Comparison of ENCODE assay signal across 13 mouse cellular contexts in genomic region chr11:68342003-68342400, GRCm38 (mm10). TPM values are rescaled to one million over a fixed set of nuclear protein-coding genes. Genes with fewer than 3 reads are reported as not detected.
A peak's percentile ranks its signal among the peaks of the same experiment; 100 is the strongest.
DNase-seq lines count a peak whose midpoint lies in the region; ATAC-seq lines count a peak whose summit lies in the region.
"Had no signal": no experiment of that assay in that cellular context is flagged by ENCODE, and none has a peak within 500 bp of the region (broad histone marks: within the 10 kb centered on the region; RNA-seq: fewer than 3 reads in every experiment).

No protein-coding gene starts in this region.

- no peak overlapping the region for H3K27ac ChIP-seq in heart, embryonic 12.5 days (ENCODE audit: poor library complexity, severe bottlenecking)
- H3K27ac ChIP-seq: midbrain, embryonic 13.5 days; neural tube, embryonic 12.5 days had no signal

- H3K4me1 ChIP-seq in heart, embryonic 12.5 days (replicated peaks), result peaks cover 19% of the 10 kb centered on the region

- no peaks in the 10 kb centered on the region for H3K36me3 ChIP-seq in heart, embryonic 12.5 days
- H3K36me3 ChIP-seq: midbrain, embryonic 13.5 days; neural tube, embryonic 12.5 days had no signal

- H3K9me3 ChIP-seq in heart, embryonic 12.5 days (replicated peaks), result no peaks in the 10 kb centered on the region
- H3K9me3 ChIP-seq: midbrain, embryonic 13.5 days; neural tube, embryonic 12.5 days had no signal

- no peak for ATAC-seq in heart, embryonic 12.5 days (ENCODE audit: insufficient number of reproducible peaks, low FRiP score)
- ATAC-seq: inflammation-experienced regulatory T-cells, adult 6 months; midbrain, embryonic 13.5 days had no signal

- 73% methylated on average over 5 of the region's 5 CpGs for WGBS in heart, embryonic 12.5 days

- peak; percentile 63 for DNase-seq in heart, adult 8-10 months (ENCODE audit: low spot score)
- DNase-seq in urinary bladder, adult 18-20 months (ENCODE audit: low spot score in 2 of 2), result peak; percentile 13 to 48
- DNase-seq in urinary bladder, adult 2 months (ENCODE audit: low spot score), result no peak
- peak; percentile 49 to 59 for DNase-seq in heart, postnatal 10 days
- DNase-seq in lung, postnatal 4 days, result peak; percentile 48 to 59
- DNase-seq in adrenal gland, postnatal 10 days, result no peak
- DNase-seq in kidney, adult 18-20 months, result no peak
- DNase-seq: thymus, postnatal 36 days had no signal

- H3K4me2 ChIP-seq in heart, embryonic 12.5 days, result no peak overlapping the region
- H3K4me2 ChIP-seq: midbrain, embryonic 13.5 days; neural tube, embryonic 12.5 days had no signal

- H3K4me3 ChIP-seq in heart, embryonic 12.5 days, result no peak overlapping the region
- H3K4me3 ChIP-seq: midbrain, embryonic 13.5 days; neural tube, embryonic 12.5 days had no signal

- intact Hi-C loops in heart, postnatal 10 days (cut with DNase I), result no loop called here

- no peak overlapping the region for H3K9ac ChIP-seq in heart, embryonic 12.5 days
- H3K9ac ChIP-seq: midbrain, embryonic 13.5 days; neural tube, embryonic 12.5 days had no signal

- H3K27me3 ChIP-seq in heart, embryonic 12.5 days (replicated peaks), result no peaks in the 10 kb centered on the region
- H3K27me3 ChIP-seq: midbrain, embryonic 13.5 days; neural tube, embryonic 12.5 days had no signal

RNA-seq across cellular contexts. Expression of gene Ntn1, which starts 58.6 kb away (rescaled TPM):
- total RNA-seq in heart, adult 8-10 months (2022), result 10 to 100 TPM; 62.6 to 88.8 (median 70.8) TPM
- polyA plus RNA-seq in heart, embryonic 12.5 days (2016; fragmentation: Nextera tagmentation; extraction: Ambion mirVana), result 38.6 and 41.9 TPM in 2 replicates
- 17.7 and 25.2 TPM in 2 replicates for polyA plus RNA-seq in urinary bladder, adult 2 months (2012; rRNA removed)
- 10 to 100 TPM; 72.8 to 80.5 TPM for total RNA-seq in heart, postnatal 10 days (2021)
- 10 to 100 TPM; 11.0 TPM for total RNA-seq in adrenal gland, postnatal 10 days (2021)
- total RNA-seq: common myeloid progenitor, adult 5-6 weeks had no signal

Comparison
In these comparisons a context has a peak if more than half of its experiments do, and no peak if none do; other contexts are left out.
1. DNase-seq: peak in heart, adult 8-10 months (single experiment), urinary bladder, adult 18-20 months (2 of 2), heart, postnatal 10 days (2 of 2) and lung, postnatal 4 days (2 of 2); none in urinary bladder, adult 2 months (single experiment), adrenal gland, postnatal 10 days (single experiment) and kidney, adult 18-20 months (single experiment).
2. RNA of gene Ntn1, which starts 58.6 kb away (total RNA-seq): 72.8 to 80.5 TPM in heart, postnatal 10 days and 62.6 to 88.8 TPM in heart, adult 8-10 months; 11.0 TPM in adrenal gland, postnatal 10 days; every median in the first group is over 4 times any median in the second.